Mouse (Mus musculus) right cerebral cortex, postnatal 25 days (tissue): ENCODE data around the gene Anxa6.

ENCODE experiments used
- DNase-seq: peaks from one replicate; pipeline ENCODE4 v3.0.0; 2022

Gene Anxa6

DNA sequence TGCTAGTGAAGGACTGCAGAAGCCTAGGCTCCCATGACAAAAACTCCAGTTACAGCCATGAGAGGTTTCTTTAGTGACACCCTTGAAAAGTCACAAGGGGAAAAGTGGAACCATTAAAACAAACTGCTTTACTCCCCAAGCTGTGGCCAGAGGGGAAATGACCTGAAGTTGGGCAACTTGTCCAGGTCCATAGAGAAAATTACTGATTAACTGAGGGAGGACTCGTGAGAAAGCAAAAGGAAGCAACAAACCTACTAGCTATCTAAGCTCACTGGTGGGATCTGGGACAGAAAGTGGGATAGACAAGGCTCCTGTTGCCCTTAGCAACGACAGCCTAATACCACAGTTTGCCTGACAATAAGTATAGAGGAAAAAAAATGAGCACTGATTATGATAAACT lies 4.7 kb downstream of the Anxa6 start:
- DNase-seq, result no peak

DNA sequence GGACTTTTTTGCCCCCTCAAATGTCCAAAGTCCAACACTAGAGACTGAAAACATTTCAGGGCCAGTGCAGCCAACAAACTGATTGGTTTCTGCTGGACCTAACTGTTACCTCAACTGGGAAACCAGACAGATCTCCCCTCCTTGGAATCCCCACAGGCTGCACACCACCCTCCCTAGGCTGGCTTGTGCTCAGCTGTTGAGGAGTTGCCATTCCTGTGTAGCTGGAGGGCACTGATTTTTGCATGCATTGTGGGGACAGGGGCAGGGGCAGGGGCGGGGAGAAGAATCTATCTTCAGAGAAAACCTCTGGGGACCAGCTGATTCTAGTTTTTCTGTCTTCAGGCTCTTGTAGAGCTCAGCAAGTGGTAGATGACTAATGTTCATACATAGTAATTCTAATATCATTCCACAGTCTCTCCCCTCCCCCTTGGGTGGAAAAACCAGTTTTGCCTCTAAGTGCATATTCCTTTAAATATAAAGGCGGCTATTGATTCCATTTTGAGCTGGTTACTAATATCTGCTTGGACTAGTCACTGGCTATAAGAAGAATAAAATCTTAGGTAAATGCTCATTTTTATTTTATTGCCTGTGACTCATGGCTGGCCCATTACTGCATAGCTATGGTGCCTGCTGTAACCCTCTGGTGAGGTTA lies 5.9 kb downstream of the Anxa6 start:
- no peak for DNase-seq

DNA sequence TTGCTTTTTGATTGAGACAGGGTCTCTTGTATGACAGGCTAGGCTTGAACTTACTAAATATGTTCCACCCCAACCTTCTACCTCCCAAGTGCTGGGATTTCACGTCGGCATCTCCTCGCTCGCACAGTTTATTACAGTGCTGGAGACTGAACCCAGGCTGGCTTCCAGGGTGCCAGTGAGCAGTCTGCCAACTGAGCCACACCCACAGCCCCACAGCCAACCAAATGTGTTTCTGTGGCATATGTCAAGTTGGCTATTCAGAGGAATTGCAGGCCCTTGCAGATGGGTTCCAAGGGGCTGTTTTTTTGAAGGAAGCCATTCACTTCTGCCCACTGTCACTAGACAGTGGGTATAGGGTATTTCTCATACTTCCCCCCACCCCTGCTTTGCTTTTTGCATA lies 7.3 kb downstream of the Anxa6 start:
- no peak for DNase-seq

DNA sequence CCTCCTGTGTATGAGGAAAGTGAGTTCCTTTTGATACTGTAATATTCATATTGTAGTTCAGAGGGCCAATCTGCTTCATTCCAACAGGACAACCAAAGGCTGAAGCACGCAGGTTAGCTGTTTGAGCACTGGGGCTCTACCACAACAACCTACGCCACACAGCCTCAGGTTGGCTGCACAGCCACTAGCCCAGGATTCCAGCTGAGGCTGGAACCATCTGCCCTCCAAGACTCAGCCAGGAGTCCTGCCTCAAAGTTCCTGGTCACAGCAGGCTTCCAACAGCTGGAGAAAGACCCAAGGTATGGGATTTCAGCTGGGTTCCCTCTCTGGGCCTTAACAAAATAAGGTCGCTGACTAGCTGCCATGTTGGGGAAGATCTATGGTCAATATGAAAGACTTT lies 9.7 kb downstream of the Anxa6 start:
- no peak for DNase-seq

DNA sequence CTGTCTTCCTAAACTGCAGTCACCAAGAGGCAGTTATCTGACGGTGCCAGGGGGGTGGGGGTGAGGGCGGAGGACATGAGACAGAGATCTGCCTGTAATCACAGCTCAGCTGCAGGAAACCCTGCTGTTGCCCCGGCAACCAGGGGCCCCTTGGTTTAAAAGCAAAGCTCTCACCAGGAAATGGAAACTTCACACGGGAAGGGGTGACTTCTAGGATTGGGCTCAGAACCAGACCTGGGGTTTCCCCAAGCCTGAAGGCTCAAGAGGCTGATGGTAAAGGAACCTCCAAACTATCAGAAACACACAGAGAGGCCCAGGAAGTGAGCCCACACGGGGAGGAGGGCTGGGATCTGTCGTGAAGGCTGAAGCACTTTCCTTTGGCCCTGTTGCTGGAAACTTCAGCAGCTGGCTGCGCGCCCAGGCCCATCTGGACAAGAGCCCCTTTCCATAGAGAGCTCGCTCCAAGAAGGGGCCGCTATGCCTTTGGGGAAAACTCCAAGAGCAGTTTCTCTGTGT lies 10.1 kb downstream of the Anxa6 start:
- DNase-seq, result peak; percentile 59

DNA sequence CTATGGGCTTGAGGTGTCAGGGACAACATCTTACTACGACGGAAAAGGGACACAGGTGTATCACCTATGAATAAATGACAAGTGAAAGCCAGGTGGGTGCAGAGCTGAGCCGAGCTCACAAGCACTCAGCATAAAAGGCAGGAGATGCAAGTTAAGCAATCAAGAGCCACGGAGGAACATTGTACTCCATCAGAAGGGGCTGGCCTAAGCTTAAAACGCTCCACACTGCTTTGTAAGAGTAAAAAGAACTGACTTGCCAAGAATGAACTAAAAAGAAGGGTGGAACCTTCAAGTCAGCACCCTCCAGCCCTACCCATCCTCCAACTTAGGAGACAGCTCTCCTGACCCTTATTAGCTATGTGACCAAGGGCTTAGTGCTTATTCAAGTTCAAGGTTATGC lies 10.7 kb downstream of the Anxa6 start:
- no peak for DNase-seq

DNA sequence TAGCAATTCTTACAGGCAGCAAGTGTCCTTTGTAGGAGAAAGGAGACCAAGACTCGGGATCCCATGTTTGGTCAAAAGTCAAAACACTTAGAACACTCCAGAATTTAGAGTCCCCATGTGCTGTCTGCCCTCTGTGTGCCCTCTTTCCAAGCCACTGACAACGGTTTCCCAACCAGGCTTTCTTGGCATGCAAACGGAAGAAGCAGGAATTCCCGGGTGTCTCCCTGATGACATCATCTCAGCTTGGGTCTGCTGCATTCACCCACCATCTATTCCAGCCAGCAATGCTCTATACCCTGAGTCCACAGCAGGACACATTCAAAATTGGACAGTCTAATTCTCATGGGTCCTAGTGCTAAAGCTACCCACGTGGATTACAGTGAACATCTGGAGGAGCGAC lies 11.4 kb downstream of the Anxa6 start:
- DNase-seq, result no peak

DNA sequence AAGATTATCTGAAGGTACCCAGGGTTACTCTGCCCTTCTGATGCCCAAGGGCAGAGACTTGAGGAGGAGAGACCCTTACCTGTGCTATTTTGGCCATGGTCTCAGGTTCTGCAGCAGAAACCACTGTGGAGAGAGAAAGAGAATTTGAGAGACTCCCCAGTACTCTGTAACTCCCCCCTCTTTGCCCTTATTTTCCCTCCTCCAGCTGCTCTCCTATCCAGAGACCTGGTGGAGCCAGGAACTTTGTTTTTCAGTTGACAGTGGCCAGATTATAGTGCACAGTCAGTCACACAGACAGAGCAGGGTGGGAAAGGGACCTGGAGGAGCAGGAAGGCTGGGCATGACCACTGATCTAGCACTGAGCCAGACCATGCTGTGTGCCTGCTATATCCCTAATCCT lies 11.8 kb downstream of the Anxa6 start:
- DNase-seq, result no peak

DNA sequence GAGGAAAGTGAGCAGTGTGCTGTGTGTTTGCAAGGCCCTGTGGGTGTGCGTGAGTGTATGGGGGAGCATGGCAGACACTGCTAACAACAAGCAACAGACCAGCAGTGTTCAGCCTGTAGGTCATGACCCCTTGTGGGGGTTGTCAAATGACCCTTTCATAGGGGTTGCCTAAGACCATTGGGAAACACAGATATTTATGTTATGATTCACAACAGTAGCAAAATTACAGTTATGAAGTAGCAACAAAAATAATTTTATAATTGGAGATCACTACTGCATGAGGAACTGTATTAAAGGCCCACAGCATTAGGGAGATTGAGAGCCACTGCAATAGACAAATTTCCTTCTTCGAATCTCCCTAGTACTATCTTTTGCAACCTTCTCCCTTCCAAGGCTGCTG lies 13.5 kb downstream of the Anxa6 start:
- no peak for DNase-seq

DNA sequence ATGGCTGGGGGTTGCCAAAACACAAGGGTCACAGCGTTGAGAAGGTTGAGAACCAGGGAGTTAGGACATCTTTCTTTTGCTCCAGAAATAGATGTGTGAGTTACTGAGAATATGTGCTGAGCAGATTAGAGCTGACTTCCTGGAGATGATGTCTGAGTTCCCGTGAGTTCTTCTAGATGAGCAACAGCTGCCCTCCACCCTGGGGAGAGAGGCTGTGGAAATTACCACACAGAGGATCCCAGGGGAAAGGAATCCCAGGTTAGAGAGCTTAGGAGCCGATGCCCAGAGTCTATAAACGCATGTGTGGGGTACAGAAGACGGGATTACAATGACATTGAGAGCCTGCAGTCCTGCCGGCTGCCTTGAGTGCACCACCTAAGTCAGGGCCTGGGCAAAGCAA lies 15.2 kb downstream of the Anxa6 start:
- no peak for DNase-seq

DNA sequence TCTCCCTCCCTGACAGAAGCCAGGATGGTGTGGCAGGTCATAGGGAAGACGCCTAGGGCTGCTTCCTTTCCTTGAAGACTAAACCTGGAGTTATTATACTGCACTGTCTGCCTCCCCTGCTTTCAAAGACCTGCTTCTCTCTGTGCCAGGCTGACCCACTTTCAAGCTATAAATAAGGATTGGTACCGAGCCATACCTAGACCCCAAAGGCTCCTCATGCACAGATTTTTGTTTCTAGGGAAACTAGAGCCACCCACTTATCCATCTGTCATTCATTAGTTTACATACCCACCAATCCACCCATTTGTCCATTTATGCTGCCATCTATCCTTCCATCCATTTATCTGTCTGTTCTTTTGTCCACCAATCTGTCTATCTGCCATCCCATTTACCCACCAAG lies 16.0 kb downstream of the Anxa6 start:
- DNase-seq, result no peak

DNA sequence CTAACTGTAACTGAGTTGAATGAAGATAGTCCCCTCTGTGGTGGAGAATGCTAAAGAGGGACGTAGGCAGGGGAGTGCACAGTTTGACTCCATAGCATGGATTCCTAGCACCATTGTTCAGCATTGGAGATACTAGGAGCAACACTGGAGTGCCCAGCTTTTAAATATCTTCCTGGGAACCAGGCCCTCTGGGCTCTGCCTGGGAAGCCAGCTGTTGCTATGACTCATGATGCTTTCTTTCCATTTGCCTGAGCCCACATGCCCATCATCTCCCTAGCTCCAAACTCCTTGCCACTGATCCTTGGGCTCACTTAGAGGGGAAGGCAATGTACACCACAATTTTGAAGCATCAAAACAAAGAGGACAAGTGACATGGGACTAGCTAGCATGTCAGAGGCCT lies 16.5 kb downstream of the Anxa6 start:
- no peak for DNase-seq

DNA sequence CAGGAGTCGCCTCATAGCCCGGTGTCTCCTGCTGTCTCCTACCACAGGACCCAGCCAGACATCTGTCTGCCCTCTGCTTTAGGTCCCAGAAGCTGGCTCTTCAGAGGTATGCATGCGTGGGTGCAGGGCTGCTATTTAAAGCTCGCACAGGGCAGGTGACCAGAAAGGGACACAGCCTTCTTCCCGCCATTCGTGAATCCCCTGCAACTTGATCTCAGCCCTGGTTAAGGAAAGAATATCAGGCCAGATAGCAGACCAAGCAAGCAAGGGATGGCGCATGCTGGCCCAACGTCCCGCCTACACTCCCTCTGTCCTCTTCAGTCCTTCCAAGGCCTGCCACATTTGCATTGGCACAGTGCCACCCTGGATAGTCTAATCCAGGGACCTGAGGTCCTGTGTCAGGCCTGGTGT lies 17.4 kb downstream of the Anxa6 start:
- DNase-seq, result no peak

DNA sequence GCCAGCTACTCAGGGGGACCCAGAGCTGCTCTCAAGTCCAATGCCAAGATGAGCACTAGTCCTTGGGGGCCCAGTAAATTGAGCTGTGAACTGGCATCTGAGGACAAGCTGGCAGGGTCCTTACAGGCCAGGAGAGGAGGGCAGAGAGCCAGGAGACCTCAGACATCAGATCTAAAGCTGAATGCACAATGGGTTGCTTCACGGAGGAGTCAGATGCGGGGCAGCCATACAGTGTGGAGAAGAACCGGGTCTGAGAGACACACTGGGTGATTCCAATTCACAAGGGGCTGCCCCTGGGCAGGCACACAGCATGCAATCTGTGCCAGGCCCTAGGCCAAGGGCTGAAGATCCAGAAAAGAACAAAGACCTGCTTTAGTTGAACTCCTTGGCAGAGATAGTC lies 18.0 kb downstream of the Anxa6 start:
- no peak for DNase-seq

DNA sequence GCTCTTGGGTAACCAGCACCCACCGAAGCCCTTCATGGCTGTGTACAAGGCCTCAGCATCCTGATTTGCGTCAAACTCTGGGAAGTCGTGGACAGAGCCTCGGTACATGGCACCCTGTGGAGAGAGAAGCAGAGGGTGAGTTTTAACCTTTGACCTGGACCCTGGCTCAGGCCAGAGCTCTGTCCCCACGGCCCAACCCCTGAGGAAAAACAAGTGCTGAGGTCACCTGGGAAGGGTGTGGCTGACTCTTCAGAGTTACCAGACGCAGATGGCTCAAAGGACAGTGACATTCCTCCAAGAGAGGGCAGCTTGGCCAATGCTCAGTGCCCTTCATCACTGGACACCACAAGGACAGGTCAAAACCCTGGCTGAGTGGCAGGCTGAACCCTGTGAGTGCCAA lies 19.4 kb downstream of the Anxa6 start:
- DNase-seq, result no peak

DNA sequence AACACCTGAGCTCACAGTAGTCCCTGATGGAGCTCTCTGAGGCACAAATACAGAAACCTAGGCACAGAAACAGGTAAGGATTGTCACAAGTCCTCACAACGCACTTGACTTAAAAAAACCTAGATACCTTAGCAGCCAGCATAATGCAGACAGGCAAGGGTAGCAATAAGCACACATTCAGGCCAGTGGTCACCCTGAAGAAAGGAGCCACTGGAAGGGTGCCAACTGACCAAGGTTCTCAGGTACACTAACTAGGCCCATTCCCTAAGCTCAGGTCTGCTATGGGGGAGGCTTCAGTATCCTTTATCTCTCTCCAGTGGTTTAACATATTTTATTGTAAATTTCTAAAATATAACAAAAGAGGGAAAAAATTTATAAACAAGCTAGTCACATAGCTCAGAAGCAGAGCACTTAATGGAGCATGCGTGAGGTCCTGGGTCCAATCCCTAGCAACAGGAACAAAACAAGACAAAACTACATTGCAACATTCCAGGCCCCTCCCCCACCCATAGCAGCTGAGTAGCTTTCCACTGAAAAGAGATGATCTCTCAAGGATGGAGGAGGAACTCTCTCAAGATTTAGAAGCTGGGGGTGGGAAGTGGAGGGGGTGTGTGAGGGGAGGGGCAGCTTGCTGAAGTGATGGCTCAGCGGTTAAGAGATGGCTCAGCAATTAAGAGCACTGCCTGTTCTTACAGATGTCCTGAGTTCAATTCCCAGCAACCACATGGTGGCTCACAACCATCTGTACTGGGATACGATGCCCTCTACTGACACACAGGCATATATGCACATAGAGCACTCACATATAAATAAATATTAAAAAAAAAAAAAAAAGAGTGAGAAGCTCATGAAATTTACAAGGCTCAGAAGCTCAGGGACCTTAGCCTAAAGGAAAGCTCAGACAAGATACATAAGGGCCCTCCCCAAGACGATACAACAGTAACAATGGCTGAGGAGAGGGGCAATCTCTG lies 20.4 kb downstream of the Anxa6 start:
- DNase-seq, result no peak

DNA sequence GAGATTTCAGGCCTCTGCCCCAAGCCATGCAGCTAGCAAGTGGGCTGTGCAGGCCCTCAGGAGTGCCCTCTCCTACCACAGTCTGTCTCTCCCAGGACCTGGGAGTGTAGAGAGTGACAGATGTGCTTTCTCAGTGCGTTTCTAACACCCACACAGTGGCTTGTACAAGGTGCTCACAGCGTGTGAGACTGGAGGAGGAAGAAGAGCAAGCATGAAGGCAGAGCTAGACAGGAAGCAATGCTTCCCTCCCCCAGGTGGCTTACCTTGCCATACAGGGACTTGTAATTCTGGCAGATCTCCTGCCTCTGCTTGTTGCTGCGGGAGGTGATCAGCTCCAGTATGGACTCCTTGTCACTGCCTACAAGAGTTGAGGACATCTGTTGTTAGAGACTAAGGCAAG lies 21.8 kb downstream of the Anxa6 start:
- no peak for DNase-seq

DNA sequence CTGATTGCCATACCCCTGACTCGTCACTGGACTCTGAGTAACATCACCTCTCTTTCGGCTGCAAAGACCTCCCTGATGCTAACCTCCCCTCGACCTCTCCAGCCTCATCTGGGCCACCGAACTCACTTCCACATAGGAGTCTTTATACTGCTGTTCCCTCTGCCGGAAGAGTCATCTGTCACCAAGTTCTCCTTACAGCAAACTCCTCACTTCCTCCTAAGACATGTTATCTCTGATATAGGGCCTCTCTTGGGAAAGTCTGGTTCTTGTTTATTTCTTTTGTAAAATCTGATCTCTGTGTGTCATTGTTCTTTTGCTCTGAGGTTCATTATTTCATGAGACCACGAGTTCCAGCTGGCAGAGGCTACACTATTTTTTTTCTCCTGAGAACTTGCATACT lies 25.0 kb downstream of the Anxa6 start:
- DNase-seq, result no peak

DNA sequence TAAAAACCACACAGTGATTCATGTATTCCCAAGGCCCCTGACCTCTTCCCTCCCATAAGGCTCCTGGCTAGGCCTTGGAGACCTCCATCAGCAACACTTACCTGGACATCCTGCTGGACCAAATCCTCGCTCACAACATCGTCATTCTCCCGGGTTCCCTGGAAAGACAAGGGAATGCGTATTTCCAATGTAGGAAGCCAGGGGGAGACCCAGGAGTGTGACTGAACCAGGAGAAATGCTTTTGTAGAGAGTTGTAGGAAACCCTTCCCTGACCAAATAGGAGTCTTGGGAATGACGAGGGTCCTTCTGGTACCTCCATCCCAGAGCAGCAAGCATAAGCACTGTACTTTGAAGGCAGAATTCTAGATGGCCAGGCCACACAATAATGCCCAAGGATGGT lies 27.6 kb downstream of the Anxa6 start:
- DNase-seq, result no peak

DNA sequence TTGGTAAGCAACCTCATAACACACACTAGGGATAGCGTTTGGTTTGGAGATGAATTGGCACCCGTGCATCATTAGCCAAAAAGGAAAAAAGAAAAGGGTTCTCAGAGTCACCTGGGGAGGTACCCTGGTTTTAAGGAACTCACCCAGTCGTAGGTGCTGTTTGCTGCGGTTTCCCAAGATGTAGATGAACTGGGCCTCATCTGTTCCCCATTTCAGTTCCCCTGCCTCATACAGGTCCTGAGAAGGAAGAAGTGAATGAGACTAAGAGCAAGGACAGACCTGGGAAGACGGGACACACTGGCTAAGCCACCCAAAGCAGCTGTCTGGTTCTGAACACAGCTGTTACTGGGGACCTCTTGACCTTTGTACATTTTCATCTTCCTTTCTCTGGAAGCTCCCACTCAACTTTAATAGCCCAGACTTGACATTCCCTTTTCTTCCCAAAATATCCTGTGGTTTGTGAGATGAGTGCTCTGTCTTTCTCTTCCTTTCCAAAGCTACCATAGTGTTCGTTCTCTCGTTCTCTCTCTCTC lies 28.2 kb downstream of the Anxa6 start:
- no peak for DNase-seq

DNA sequence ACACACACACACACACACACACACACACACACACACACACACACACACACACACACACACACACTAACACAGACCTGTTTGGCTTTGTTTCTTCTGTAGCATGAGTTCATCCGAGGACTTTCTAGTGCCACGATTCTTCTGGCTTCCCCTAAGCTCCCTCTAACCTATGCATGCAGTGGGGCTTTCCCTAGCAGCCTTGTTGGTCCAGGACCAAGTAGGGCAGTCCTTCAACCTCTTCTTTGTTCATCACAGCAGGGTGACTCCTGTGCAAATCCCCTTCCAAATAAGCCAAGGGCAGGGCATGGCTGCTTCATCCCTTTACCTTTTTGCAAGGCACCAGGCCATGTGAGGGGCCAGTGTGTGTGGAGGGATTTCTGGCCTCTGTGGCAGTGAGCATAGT lies 34.5 kb downstream of the Anxa6 start:
- DNase-seq, result no peak

DNA sequence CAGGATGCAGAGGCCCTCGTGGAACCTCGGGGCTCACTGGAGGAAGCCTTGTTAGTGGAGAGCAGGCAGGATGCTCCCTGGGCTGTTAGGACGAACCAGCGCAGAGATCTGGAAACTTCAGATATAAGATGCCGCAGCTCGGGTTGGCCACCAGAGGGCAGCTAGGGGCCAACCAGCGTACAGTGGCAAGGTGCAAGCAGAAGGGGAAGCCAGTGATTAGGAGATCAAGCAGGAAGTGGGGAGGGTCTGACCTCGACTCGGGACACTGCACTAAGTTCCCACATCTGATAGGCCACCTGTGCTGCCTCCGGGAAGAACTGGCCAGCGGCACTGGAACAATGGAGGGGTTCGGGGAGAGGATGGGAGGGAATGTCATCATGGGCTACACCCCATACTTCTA lies 35.0 kb downstream of the Anxa6 start:
- peak; percentile 57 for DNase-seq

DNA sequence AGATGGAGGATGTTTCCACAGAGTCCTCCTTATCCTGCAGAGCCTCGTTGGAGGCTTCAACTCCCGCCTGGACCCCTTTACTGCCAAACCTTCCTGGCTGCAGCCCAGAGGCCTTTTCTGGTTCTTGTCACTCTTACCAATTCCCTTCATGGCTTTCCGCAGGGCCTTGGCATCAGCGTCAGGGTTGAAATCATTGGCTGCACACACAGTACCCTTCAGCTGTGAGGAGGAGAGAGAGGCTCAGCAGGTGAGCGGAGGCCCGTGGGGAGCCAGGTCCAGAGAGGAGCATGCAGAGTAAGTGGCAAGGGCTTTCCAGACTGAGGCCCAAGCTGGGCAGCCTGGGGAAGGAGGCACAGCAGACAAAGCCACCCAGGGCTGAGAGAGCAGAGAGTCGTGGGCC lies 37.1 kb downstream of the Anxa6 start:
- no peak for DNase-seq

DNA sequence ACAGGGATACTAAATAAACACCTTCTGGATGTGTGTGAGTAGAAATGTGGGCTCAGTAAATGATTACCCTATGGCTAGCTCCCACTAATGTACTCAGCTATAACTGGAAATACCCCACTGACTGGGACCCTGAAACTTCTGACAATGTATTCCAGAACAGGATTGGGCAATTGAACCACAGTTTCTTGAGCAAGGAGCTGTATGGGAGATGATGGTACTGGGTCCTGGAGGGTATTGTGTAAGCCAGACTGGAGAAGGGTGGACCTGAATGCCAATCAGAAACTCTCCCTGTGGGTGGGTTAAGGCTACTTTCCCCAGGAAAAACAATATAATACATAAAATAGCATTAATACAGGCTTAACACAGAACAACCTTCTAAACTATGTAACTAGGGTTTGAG lies 43.3 kb downstream of the Anxa6 start:
- DNase-seq, result no peak
